Mouse (Mus musculus): Measurements from ENCODE around the gene Mapkapk2. TPM values are rescaled to one million over a fixed set of nuclear protein-coding genes. Genes with fewer than 3 reads are reported as not detected.
A peak's percentile ranks its signal among the peaks of the same experiment; 100 is the strongest.

Mapkapk2 gene
- polyA plus RNA-seq, 1 experiment from 2014 or later = 57.5 TPM

- H3K9me3 ChIP-seq (replicated peaks) = no peaks in the 10 kb centered on the region
- H3K4me3 ChIP-seq = no peak overlapping the region
- H3K4me1 ChIP-seq (replicated peaks) = peaks cover 65% of the 10 kb centered on the region
- 38% methylated on average over 12 of the region's 12 CpGs for WGBS
- H3K36me3 ChIP-seq = no peaks in the 10 kb centered on the region
- peak overlapping the region; percentile 32 for H3K27ac ChIP-seq
- no peak for ATAC-seq (replicated peaks; ENCODE audit: insufficient number of reproducible peaks, insufficient read depth, low FRiP score, low read depth)
- no peaks in the 10 kb centered on the region for H3K27me3 ChIP-seq
- H3K9ac ChIP-seq = no peak overlapping the region
- H3K4me2 ChIP-seq = peak overlapping the region; percentile 14; the same call in 1 of the 2 replicates
These were observed 13.0 kb upstream of the Mapkapk2 start for GRCm38 (mm10) chr1:131110525-131111106.

- 43% methylated on average over 10 of the region's 10 CpGs for WGBS
- H3K9ac ChIP-seq = no peak overlapping the region
- no peak overlapping the region for H3K4me2 ChIP-seq
- peaks cover 57% of the 10 kb centered on the region for H3K4me1 ChIP-seq (replicated peaks)
- no peaks in the 10 kb centered on the region for H3K9me3 ChIP-seq (replicated peaks)
- no peak overlapping the region for H3K4me3 ChIP-seq
- H3K27ac ChIP-seq = peak overlapping the region; percentile 73
- peak; percentile 64 for ATAC-seq (replicated peaks; ENCODE audit: insufficient number of reproducible peaks, insufficient read depth, low FRiP score, low read depth)
- H3K36me3 ChIP-seq = no peaks in the 10 kb centered on the region
- no peaks in the 10 kb centered on the region for H3K27me3 ChIP-seq
These were observed 10.1 kb upstream of the Mapkapk2 start for GRCm38 (mm10) chr1:131107575-131108308.

GRCm38 (mm10) chr1:131103776-131104424, 6.3 kb upstream of the Mapkapk2 start:
- Histone ChIP-seq H3K27me3 (no peaks in the 10 kb centered on the region), H3K4me1 (replicated peaks) (peaks cover 24% of the 10 kb centered on the region), H3K4me2 (peak overlapping the region; percentile 6; the same call in 1 of the 2 replicates), H3K36me3 (no peaks in the 10 kb centered on the region), H3K9me3 (replicated peaks) (no peaks in the 10 kb centered on the region), H3K4me3 (no peak overlapping the region), H3K9ac (no peak overlapping the region), H3K27ac (0 out of 2 replicates have a peak overlapping the region, but pooled peaks have one; percentile 7)
- WGBS = 44% methylated on average over 10 of the region's 10 CpGs
- no peak for ATAC-seq (replicated peaks; ENCODE audit: insufficient number of reproducible peaks, insufficient read depth, low FRiP score, low read depth)

GRCm38 (mm10) chr1:131100808-131101207, 3.2 kb upstream of the Mapkapk2 start:
- H3K9ac ChIP-seq = no peak overlapping the region
- H3K9me3 ChIP-seq (replicated peaks) = no peaks in the 10 kb centered on the region
- no peak overlapping the region for H3K4me2 ChIP-seq
- no peak overlapping the region for H3K27ac ChIP-seq
- peaks cover 18% of the 10 kb centered on the region for H3K4me1 ChIP-seq (replicated peaks)
- no peak overlapping the region for H3K4me3 ChIP-seq
- 74% methylated on average over 1 of the region's 1 CpGs for WGBS
- ATAC-seq (replicated peaks; ENCODE audit: insufficient number of reproducible peaks, insufficient read depth, low FRiP score, low read depth) = no peak
- H3K36me3 ChIP-seq = no peaks in the 10 kb centered on the region
- H3K27me3 ChIP-seq = no peaks in the 10 kb centered on the region

GRCm38 (mm10) chr1:131096803-131097699, 575 bp downstream of the Mapkapk2 start:
- Histone ChIP-seq H3K4me3 (peak overlapping the region; percentile 95), H3K27me3 (no peaks in the 10 kb centered on the region), H3K9ac (peak overlapping the region; percentile 95), H3K9me3 (replicated peaks) (no peaks in the 10 kb centered on the region), H3K4me2 (peak overlapping the region; percentile 63), H3K4me1 (replicated peaks) (peaks cover 44% of the 10 kb centered on the region), H3K27ac (peak overlapping the region; percentile 96), H3K36me3 (no peaks in the 10 kb centered on the region)
- peak; percentile 56 for ATAC-seq (replicated peaks; ENCODE audit: insufficient number of reproducible peaks, insufficient read depth, low FRiP score, low read depth)
- WGBS = under 1% methylated on average over 77 of the region's 98 CpGs

- WGBS = 7% methylated on average over 9 of the region's 9 CpGs
These were observed 1.4 kb downstream of the Mapkapk2 start for GRCm38 (mm10) chr1:131096132-131096695.

GRCm38 (mm10) chr1:131095574-131095973, 2.1 kb downstream of the Mapkapk2 start:
- peak overlapping the region; percentile 96 for H3K27ac ChIP-seq
- H3K36me3 ChIP-seq = no peaks in the 10 kb centered on the region
- 13% methylated on average over 8 of the region's 8 CpGs for WGBS
- H3K9me3 ChIP-seq (replicated peaks) = no peaks in the 10 kb centered on the region
- H3K27me3 ChIP-seq = no peaks in the 10 kb centered on the region
- ATAC-seq (replicated peaks; ENCODE audit: insufficient number of reproducible peaks, insufficient read depth, low FRiP score, low read depth) = no peak
- H3K4me2 ChIP-seq = peak overlapping the region; percentile 63
- H3K4me3 ChIP-seq = peak overlapping the region; percentile 95
- H3K4me1 ChIP-seq (replicated peaks) = peaks cover 57% of the 10 kb centered on the region
- peak overlapping the region; percentile 95 for H3K9ac ChIP-seq

More at GRCm38 (mm10) chr1:131096132-131096695, 1.4 kb downstream of the Mapkapk2 start:
- H3K27me3 ChIP-seq = no peaks in the 10 kb centered on the region
- peak overlapping the region; percentile 95 for H3K4me3 ChIP-seq
- no peaks in the 10 kb centered on the region for H3K9me3 ChIP-seq (replicated peaks)
- H3K36me3 ChIP-seq = no peaks in the 10 kb centered on the region
- peak overlapping the region; percentile 95 for H3K9ac ChIP-seq
- H3K27ac ChIP-seq = peak overlapping the region; percentile 96
- H3K4me1 ChIP-seq (replicated peaks) = peaks cover 51% of the 10 kb centered on the region
- ATAC-seq (replicated peaks; ENCODE audit: insufficient number of reproducible peaks, insufficient read depth, low FRiP score, low read depth) = no peak
- peak overlapping the region; percentile 63 for H3K4me2 ChIP-seq

- no peaks in the 10 kb centered on the region for H3K36me3 ChIP-seq
- peak overlapping the region; percentile 63; the same call in 1 of the 2 replicates for H3K4me2 ChIP-seq
- H3K27me3 ChIP-seq = no peaks in the 10 kb centered on the region
- H3K4me3 ChIP-seq = peak overlapping the region; percentile 3; the same call in 1 of the 2 replicates
- H3K9ac ChIP-seq = no peak overlapping the region
- 51% methylated on average over 8 of the region's 8 CpGs for WGBS
- no peak for ATAC-seq (replicated peaks; ENCODE audit: insufficient number of reproducible peaks, insufficient read depth, low FRiP score, low read depth)
- 0 out of 2 replicates have a peak overlapping the region, but pooled peaks have one; percentile 6 for H3K27ac ChIP-seq
- no peaks in the 10 kb centered on the region for H3K9me3 ChIP-seq (replicated peaks)
- H3K4me1 ChIP-seq (replicated peaks) = peaks cover 74% of the 10 kb centered on the region
These were observed 3.7 kb downstream of the Mapkapk2 start for GRCm38 (mm10) chr1:131093889-131094288.

- no peaks in the 10 kb centered on the region for H3K36me3 ChIP-seq
- peak overlapping the region; percentile 95 for H3K27ac ChIP-seq
- 85% methylated on average over 3 of the region's 3 CpGs for WGBS
- peaks cover 81% of the 10 kb centered on the region for H3K4me1 ChIP-seq (replicated peaks)
- H3K9me3 ChIP-seq (replicated peaks) = no peaks in the 10 kb centered on the region
- H3K27me3 ChIP-seq = no peaks in the 10 kb centered on the region
- no peak overlapping the region for H3K4me3 ChIP-seq
- no peak overlapping the region for H3K9ac ChIP-seq
- ATAC-seq (replicated peaks; ENCODE audit: insufficient number of reproducible peaks, insufficient read depth, low FRiP score, low read depth) = no peak
- H3K4me2 ChIP-seq = 0 out of 2 replicates have a peak overlapping the region, but pooled peaks have one; percentile 7
These were observed 4.8 kb downstream of the Mapkapk2 start for GRCm38 (mm10) chr1:131092846-131093245.

- Histone ChIP-seq H3K36me3 (no peaks in the 10 kb centered on the region), H3K27me3 (no peaks in the 10 kb centered on the region), H3K27ac (peak overlapping the region; percentile 95), H3K4me1 (replicated peaks) (peaks cover 88% of the 10 kb centered on the region), H3K9ac (no peak overlapping the region), H3K9me3 (replicated peaks) (no peaks in the 10 kb centered on the region), H3K4me3 (no peak overlapping the region), H3K4me2 (0 out of 2 replicates have a peak overlapping the region, but pooled peaks have one; percentile 7)
- no peak for ATAC-seq (replicated peaks; ENCODE audit: insufficient number of reproducible peaks, insufficient read depth, low FRiP score, low read depth)
- 69% methylated on average over 3 of the region's 3 CpGs for WGBS
These were observed 5.5 kb downstream of the Mapkapk2 start for GRCm38 (mm10) chr1:131092173-131092572.

Data from heart, embryonic 15.5 days (tissue).